Mouse (Mus musculus): Measurements from ENCODE around the gene Dennd1a.

- no peak for TF ChIP-seq CTCF (IDR thresholded peaks at IDR 0.05; ENCODE audit: control insufficient read depth, insufficient read depth, insufficient replicate concordance, low read depth, low read length)
- no peak for TF ChIP-seq POLR2A (IDR thresholded peaks at IDR 0.05; ENCODE audit: control insufficient read depth, low read depth, low read length)
Observed at GRCm38 (mm10) chr2:37969713-37970485, 317.3 kb downstream of the Dennd1a start.
